Mouse (Mus musculus) CH12.LX (cell line): ENCODE results near the gene Dclk2. TPM values are rescaled to one million over a fixed set of nuclear protein-coding genes. Genes with fewer than 3 reads are reported as not detected.

ENCODE experiments used
- DNase-seq: peaks from one replicate; pipeline ENCODE4 v3.0.0-alpha.2; 2013; ENCODE audit errors: extremely low read depth
- H3K27ac ChIP-seq: 2 replicates; pipeline ENCODE4 v1.5.1; 2012; ENCODE audit warnings: low read depth, mild to moderate bottlenecking, control low read depth, moderate library complexity; ENCODE audit not compliant: insufficient read depth
- H3K27me3 ChIP-seq: replicated peaks from 2 replicates; pipeline ENCODE3; 2012; ENCODE audit warnings: inconsistent platforms
- H3K36me3 ChIP-seq, 2 experiments: replicated peaks in 1 of 2; 2 replicates each; pipeline versions ENCODE3 to v1.6.1; 2012; ENCODE audit warnings: inconsistent platforms in 1 of 2, low read length in 1 of 2, mild to moderate bottlenecking in 1 of 2, mixed read lengths in 1 of 2, moderate library complexity in 1 of 2; ENCODE audit not compliant: control insufficient read depth in 1 of 2, insufficient read depth in 1 of 2
- H3K4me1 ChIP-seq, 2 experiments: 2 replicates each; pipeline ENCODE4 v1.6.1; 2012; ENCODE audit warnings: inconsistent platforms in 1 of 2, moderate library complexity in 1 of 2; ENCODE audit not compliant: insufficient read depth in 2 of 2, control insufficient read depth in 1 of 2
- H3K4me2 ChIP-seq: 2 replicates; pipeline ENCODE4 v1.6.1; 2012; ENCODE audit warnings: low read depth, mild to moderate bottlenecking, control low read depth; ENCODE audit not compliant: poor library complexity, insufficient read depth, severe bottlenecking
- H3K4me3 ChIP-seq, 3 experiments: fragments of 150-350 bp in 1 of 3; sonication (generic) in 1 of 3; replicated peaks in 1 of 3; 2 replicates each; pipeline versions ENCODE3 to v1.5.1; 2011 to 2012; ENCODE audit warnings: low read depth in 2 of 3, low read length in 2 of 3, mild to moderate bottlenecking in 2 of 3, moderate library complexity in 2 of 3, control low read depth in 1 of 3, improper control_type of control experiment in 1 of 3, inconsistent platforms in 1 of 3, mixed read lengths in 1 of 3; ENCODE audit not compliant: poor library complexity in 1 of 3
- H3K79me2 ChIP-seq: replicated peaks from 2 replicates; pipeline ENCODE4 v1.6.1; 2012; ENCODE audit warnings: mild to moderate bottlenecking, moderate library complexity; ENCODE audit not compliant: control insufficient read depth, poor library complexity, insufficient read depth, severe bottlenecking; ENCODE audit errors: extremely low read depth
- H3K9ac ChIP-seq: 2 replicates; pipeline ENCODE4 v1.6.1; 2012; ENCODE audit warnings: low read depth, mild to moderate bottlenecking, control low read depth, moderate library complexity; ENCODE audit not compliant: insufficient read depth
- H3K9me3 ChIP-seq: replicated peaks from 2 replicates; pipeline ENCODE3; 2012; ENCODE audit warnings: low read length, inconsistent platforms, mixed read lengths
- BHLHE40 ChIP-seq: IDR thresholded peaks from 2 replicates; pipeline ENCODE4 v1.6.1; 2011; ENCODE audit warnings: mild to moderate bottlenecking, low read depth, low read length, improper control_type of control experiment
- CHD2 ChIP-seq: IDR thresholded peaks from 2 replicates; pipeline ENCODE4 v1.6.1; 2011; ENCODE audit warnings: low read length, improper control_type of control experiment
- CTCF ChIP-seq, 2 experiments: IDR thresholded peaks in 1 of 2; conservative IDR thresholded peaks in 1 of 2; 2 replicates each; pipeline ENCODE4 v1.5.1; 2011 to 2012; ENCODE audit warnings: low read depth in 2 of 2, low read length in 2 of 2, improper control_type of control experiment in 1 of 2, inconsistent platforms in 1 of 2, mild to moderate bottlenecking in 1 of 2, moderate library complexity in 1 of 2
- ELF1 ChIP-seq: IDR thresholded peaks from 2 replicates; pipeline ENCODE4 v1.6.1; 2014; ENCODE audit warnings: low read depth, mild to moderate bottlenecking, inconsistent platforms, low read length, improper control_type of control experiment
- EP300 ChIP-seq: IDR thresholded peaks from 2 replicates; pipeline ENCODE4 v1.6.1; 2011; ENCODE audit warnings: low read length, improper control_type of control experiment
- HCFC1 ChIP-seq: IDR thresholded peaks from 2 replicates; pipeline ENCODE4 v1.6.1; 2012; ENCODE audit warnings: low read depth, mild to moderate bottlenecking, inconsistent platforms, low read length, improper control_type of control experiment
- IRF4 ChIP-seq: IDR thresholded peaks from 2 replicates; pipeline ENCODE4 v1.6.1; 2014; ENCODE audit warnings: low read depth, mild to moderate bottlenecking, inconsistent platforms, low read length, improper control_type of control experiment
- JUN ChIP-seq: IDR thresholded peaks from 2 replicates; pipeline ENCODE4 v1.6.1; 2011; ENCODE audit warnings: low read depth, mild to moderate bottlenecking, low read length, improper control_type of control experiment, moderate library complexity; ENCODE audit not compliant: insufficient read depth
- JUND ChIP-seq: conservative IDR thresholded peaks from 2 replicates; pipeline ENCODE4 v1.6.1; 2011; ENCODE audit warnings: low read depth, low read length, improper control_type of control experiment
- KAT2A ChIP-seq: IDR thresholded peaks from 2 replicates; pipeline ENCODE4 v1.6.1; 2012; ENCODE audit warnings: low read length, improper control_type of control experiment, inconsistent platforms; ENCODE audit not compliant: insufficient replicate concordance
- MAFK ChIP-seq: IDR thresholded peaks from 2 replicates; pipeline ENCODE4 v1.6.1; 2011; ENCODE audit warnings: low read length, improper control_type of control experiment; ENCODE audit not compliant: insufficient replicate concordance
- MEF2A ChIP-seq: IDR thresholded peaks from 2 replicates; pipeline ENCODE4 v1.6.1; 2014; ENCODE audit warnings: low read depth, mild to moderate bottlenecking, inconsistent platforms, low read length, improper control_type of control experiment, borderline replicate concordance
- MXI1 ChIP-seq: IDR thresholded peaks from 2 replicates; pipeline ENCODE4 v1.6.1; 2011; ENCODE audit warnings: mild to moderate bottlenecking, low read depth, low read length, improper control_type of control experiment
- MYC ChIP-seq: IDR thresholded peaks from 2 replicates; pipeline ENCODE4 v1.6.1; 2011; ENCODE audit warnings: low read depth, mild to moderate bottlenecking, improper control_type of control experiment, low read length
- NELFE ChIP-seq: IDR thresholded peaks from 2 replicates; pipeline ENCODE4 v1.6.1; 2011; ENCODE audit warnings: low read depth, low read length, improper control_type of control experiment
- NRF1 ChIP-seq: IDR thresholded peaks from 2 replicates; pipeline ENCODE4 v1.6.1; 2014; ENCODE audit warnings: low read depth, mild to moderate bottlenecking, inconsistent platforms, low read length, improper control_type of control experiment, moderate library complexity
- SMC3 ChIP-seq: IDR thresholded peaks from 2 replicates; pipeline ENCODE4 v1.6.1; 2011; ENCODE audit warnings: low read depth, low read length, improper control_type of control experiment
- UBTF ChIP-seq: IDR thresholded peaks from 2 replicates; pipeline ENCODE4 v1.6.1; 2012; ENCODE audit warnings: low read depth, mild to moderate bottlenecking, inconsistent platforms, low read length, improper control_type of control experiment, moderate library complexity
- USF1 ChIP-seq: IDR thresholded peaks from 2 replicates; pipeline ENCODE4 v1.6.1; 2014; ENCODE audit warnings: low read depth, mild to moderate bottlenecking, inconsistent platforms, low read length, improper control_type of control experiment
- ZC3H11A ChIP-seq: IDR thresholded peaks from 2 replicates; pipeline ENCODE4 v1.6.1; 2012; ENCODE audit warnings: low read depth, mild to moderate bottlenecking, inconsistent platforms, low read length, improper control_type of control experiment
- ZKSCAN1 ChIP-seq: IDR thresholded peaks from 2 replicates; pipeline ENCODE4 v1.6.1; 2012; ENCODE audit warnings: low read depth, inconsistent platforms, low read length, improper control_type of control experiment, borderline replicate concordance
- ZMIZ1 ChIP-seq: IDR thresholded peaks from 2 replicates; pipeline ENCODE4 v1.6.1; 2012; ENCODE audit warnings: low read depth, mild to moderate bottlenecking, inconsistent platforms, low read length, improper control_type of control experiment
- dilution Hi-C: fragments of 300-500 bp; cut with MboI; formaldehyde crosslinking; loops from 2 replicates; pipeline ENCODE4 v1.14.3; 2020; ENCODE audit warnings: low sequenced_read_pairs; ENCODE audit not compliant: extremely low pct_unique_long_range_greater_than_20kb, extremely low pct_ligation_motif_present
- in situ Hi-C: fragments of 300-500 bp; cut with MboI; formaldehyde crosslinking; loops from 3 replicates; pipeline ENCODE4 v1.14.3; 2019; ENCODE audit warnings: low sequenced_read_pairs, low pct_ligation_motif_present, low pct_unique_long_range_greater_than_20kb, mixed read lengths
- polyA plus RNA-seq: library from polyadenylated mRNA; unstranded; fragments of >175 nt; gene quantifications from 2 replicates; pipeline ENCODE4 v1.2.1, GENCODE M21; 2012; ENCODE audit warnings: low read depth; ENCODE audit not compliant: insufficient read length
- total RNA-seq, 2 experiments: library from RNA; depleted of rRNA; stranded (reverse); fragments of 300-350 nt in 1 of 2; fragments of >200 nt in 1 of 2; gene quantifications; 2 replicates each; pipeline ENCODE4 v1.2.3; 2012 to 2014

The Dclk2 gene
- total and polyA plus RNA-seq, 3 experiments: 0.93 to 2.0 (median 1.0) TPM

DNA sequence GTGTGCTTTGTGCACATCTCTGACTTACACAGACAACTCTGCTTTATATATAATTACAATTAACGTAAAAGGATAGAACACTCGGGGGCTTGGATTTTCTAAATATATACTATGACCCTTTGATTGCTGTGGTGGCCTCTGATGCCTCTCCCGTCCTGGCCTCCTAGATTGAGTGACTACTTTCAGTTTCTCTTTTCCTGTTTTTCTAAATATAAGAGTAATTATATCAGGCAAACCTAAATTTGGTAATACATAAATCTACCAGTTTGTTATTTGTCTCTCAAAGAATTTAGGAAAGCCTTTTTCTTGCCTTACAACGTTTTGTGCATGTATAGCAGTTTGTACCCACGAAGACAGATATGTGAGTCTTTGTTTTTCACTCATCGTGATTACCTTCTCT lies 161.9 kb downstream of the Dclk2 start:
- Histone ChIP-seq H3K4me1 (0 out of 4 replicates have a peak, but pooled peaks cover 2 to 4% of the 10 kb centered on the region in 2 experiments), H3K9me3 (peaks cover 2% of the 10 kb centered on the region), H3K4me2 (peak overlapping the region; percentile 84), H3K79me2 (no peaks in the 10 kb centered on the region), H3K9ac (peak overlapping the region; percentile 53), H3K27ac (no peak overlapping the region), H3K36me3 (no peaks in the 10 kb centered on the region), H3K27me3 (no peaks in the 10 kb centered on the region), H3K4me3 (peak overlapping the region; percentile 39 to 59 (median 45))
- in situ Hi-C loops (loop anchor here (25.0 kb wide), 1 partner anchor 396 kb away; no protein-coding TSS in a partner anchor), dilution Hi-C loops (no loop called here)
- DNase-seq: peak; percentile 31
- TF ChIP-seq EP300: 0 out of 2 replicates have a peak, but pooled peaks have one; percentile 34
- TF ChIP-seq USF1: no peak
- TF ChIP-seq NELFE: no peak
- TF ChIP-seq MEF2A: 0 out of 2 replicates have a peak, but pooled peaks have one; percentile 18
- TF ChIP-seq IRF4: peak; percentile 24; the same call in 1 of the 2 replicates
- TF ChIP-seq CHD2: no peak
- no peak for TF ChIP-seq ZKSCAN1

DNA sequence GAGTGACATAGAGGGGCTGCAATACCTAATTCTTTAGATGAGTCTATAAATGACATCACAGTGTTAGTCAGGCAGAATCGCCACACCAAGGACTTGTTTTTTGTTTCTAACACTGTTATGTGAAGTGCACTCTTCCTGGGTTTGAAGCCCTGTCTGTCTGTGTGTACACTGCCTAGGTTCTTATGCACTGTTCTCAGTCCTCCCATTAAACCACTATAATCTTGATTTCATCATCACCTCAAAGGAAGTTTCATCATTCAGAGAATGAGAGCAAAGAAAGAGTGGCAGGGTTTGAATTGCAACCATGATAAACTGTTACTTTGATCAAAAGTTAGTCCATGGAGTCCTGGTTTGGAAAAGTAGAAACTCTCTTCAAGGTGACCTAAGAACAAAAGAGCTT lies 164.1 kb downstream of the Dclk2 start:
- TF ChIP-seq SMC3 (no peak), CTCF (conservative IDR thresholded peaks at IDR 0.05 in 1 of 2, IDR thresholded peaks at IDR 0.05 in 1 of 2; ENCODE audit: low read depth in 2 of 2, low read length in 2 of 2) (no peak), EP300 (no peak), JUND (no peak), NELFE (no peak), UBTF (no peak), IRF4 (no peak), MYC (no peak), ELF1 (no peak), ZMIZ1 (no peak), MXI1 (no peak), JUN (no peak), KAT2A (no peak), NRF1 (no peak), MAFK (no peak), ZC3H11A (no peak), HCFC1 (no peak), BHLHE40 (no peak), MEF2A (no peak)
- Histone ChIP-seq H3K4me1 (0 out of 4 replicates have a peak, but pooled peaks cover 2 to 4% of the 10 kb centered on the region in 2 experiments), H3K9ac (no peak overlapping the region), H3K9me3 (no peaks in the 10 kb centered on the region), H3K36me3 (no peaks in the 10 kb centered on the region), H3K79me2 (no peaks in the 10 kb centered on the region), H3K4me2 (no peak overlapping the region), H3K4me3 (no peak overlapping the region), H3K27me3 (no peaks in the 10 kb centered on the region), H3K27ac (no peak overlapping the region)
- in situ Hi-C loops: loop anchor here (25.0 kb wide), 1 partner anchor 394 kb away; no protein-coding TSS in a partner anchor
- dilution Hi-C loops: no loop called here
- no peak for DNase-seq
